Mouse (Mus musculus) lung, postnatal 36 days (tissue): ENCODE measurements around the gene Lrmda.

Experiments used
- DNase-seq: peaks from one replicate; pipeline ENCODE4 v3.0.0; 2022; ENCODE audit warnings: mixed read lengths

Gene Lrmda

DNA sequence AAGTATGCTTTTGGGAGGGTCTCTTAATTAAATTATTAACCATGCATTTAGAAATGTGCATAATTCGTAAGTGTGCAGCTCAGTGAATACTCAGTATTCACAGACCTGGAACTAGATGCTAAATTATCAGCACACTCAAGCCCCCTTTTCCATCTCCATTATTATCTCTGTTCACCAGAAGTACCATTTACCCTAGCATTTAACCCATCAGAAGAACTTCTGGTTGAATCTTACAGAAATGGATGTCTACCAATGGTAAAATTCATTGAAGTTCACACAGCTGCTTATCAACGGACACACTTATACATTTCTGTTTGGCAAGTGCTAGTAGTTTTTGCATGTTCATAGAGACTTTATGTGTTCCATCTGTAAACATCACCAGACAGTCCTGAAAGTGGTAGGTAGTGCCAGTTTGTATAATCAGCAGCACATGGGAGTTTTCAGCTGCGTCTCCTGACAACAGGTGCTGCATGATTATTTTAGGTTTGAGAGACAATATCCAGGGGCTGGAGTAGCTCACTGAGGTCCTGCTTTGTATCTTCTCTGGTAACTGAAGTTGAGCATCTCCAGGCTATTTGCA, 968.7 kb downstream of the Lrmda start:
- no peak for DNase-seq

GRCm38 (mm10) chr14:22995184-22995935, 975.8 kb downstream of the Lrmda start:
- no peak for DNase-seq

GRCm38 (mm10) chr14:22998906-22999305, 979.4 kb downstream of the Lrmda start:
- no peak for DNase-seq

DNA sequence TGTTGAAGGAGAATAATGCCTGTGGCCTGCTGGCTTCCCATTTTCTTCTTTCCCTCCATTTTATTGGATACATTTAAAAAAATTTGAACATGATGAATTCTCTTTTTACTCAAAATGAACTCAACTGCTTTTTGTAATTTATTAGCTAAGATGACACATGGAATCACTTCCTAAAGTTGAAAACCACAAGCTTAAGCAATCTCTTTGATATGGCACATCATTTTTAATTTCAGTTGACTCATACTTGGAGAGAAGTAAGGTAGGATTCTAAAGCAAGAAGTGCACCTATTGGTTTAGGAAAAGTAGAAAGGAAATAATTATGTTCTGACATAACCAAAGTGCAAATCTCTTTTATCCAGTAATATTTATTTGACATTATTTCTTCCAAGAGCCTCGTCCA, 992.5 kb downstream of the Lrmda start:
- DNase-seq: no peak

DNA sequence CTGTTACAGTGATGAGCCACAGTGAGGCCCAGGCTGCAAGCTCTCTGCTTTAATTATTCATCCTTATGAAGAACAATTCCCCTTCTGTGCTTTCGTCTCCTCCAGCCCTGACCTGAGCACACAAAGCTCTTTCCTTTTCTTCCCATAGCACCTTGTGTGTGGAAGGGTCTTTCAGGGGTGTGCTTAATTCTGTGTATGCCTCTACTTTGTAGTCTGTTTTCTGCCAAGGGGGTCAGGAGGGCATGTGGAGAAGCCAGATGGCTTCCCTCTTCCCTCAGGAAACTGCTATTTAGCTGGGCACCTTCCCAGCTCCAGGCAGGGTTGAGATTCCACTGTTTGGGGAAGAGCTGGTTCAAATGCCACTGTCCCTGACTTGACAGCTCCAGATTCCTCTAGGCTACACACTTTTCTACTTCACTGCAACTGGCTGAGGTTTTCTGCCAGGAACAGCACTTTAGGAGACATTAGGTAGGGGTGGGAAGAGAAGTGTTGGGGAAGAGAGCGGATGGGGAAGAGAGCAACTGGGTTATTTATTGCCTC, 995.3 kb downstream of the Lrmda start:
- peak; percentile 13 for DNase-seq

DNA sequence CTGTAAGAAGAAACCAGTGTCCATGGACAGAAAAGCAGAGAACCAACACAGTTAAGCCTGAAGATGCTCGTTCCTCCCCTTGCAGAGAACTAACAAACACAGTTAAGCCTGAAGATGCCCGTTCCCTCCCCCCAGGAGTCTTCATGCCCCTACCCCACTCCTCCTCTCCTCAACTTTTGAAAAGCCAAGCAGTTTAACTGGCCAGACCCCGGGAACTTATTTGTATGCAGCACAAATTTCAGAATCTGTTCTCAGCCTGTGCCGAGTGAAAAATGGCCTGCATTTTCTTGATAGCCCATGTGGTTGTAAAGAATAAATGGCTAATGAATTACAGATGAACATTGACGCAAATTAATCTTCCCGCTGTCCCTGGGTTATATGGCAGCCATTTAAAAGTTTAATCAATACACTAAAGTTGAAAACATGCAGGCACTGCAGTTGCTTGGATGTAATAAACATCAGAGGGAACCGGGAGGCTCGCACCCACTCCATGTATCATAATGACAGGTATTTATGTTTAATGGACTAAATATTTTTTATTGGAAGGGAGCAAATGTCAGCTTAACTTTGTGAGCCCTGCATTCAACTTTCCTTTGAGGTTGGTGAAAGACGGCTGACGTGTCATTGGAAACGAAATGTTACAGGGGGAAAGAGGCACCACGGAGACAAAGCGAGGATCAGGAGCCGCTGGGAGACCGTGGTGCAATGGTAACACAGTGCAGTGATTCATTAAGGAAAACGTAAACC, 996.0 kb downstream of the Lrmda start:
- no peak for DNase-seq

- no peak for DNase-seq
These were observed 996.6 kb downstream of the Lrmda start for GRCm38 (mm10) chr14:23016068-23016611.

DNA sequence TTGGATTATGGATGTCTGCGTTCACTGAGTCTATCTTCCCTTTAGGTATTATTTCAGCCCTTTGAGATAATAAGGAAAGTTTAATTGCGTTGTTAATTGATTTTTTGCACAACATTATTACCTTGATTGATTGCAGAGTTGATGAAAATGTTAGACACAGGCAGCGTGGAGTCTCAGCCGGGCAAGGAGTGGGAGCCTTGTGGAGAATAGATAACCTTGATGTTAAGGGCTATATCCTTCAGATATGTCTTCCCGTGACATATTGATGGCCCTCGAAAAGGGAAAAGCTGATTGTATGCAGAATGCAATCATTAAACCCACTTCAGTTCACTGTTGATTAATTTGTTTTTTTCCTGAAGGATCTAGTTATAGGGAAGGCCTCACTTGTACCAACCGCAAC, 1021.5 kb downstream of the Lrmda start:
- DNase-seq: no peak

- DNase-seq: no peak
These were observed 1025.8 kb downstream of the Lrmda start for GRCm38 (mm10) chr14:23045322-23045721.

DNA sequence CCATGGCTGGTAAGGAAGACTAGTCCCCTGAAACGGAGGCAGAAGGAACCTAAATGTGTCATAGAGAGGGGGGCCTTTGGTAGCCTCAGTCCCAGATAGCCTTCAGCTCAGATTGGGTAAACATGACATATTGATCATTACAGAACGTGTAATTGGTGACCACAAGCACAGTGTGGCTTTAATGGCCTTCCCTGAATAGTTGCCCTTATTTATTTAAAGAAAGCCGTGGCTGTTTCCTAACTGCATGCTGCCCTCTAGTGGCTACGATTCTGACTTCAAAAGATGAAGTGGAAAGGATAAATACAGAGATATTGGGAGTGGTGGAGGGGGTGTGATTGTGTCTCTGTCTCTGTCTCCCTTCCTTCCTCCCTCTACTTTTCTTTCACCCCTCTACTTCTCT, 1026.8 kb downstream of the Lrmda start:
- peak; percentile 92 for DNase-seq

- no peak for DNase-seq
These were observed 1031.9 kb downstream of the Lrmda start for GRCm38 (mm10) chr14:23051441-23051840.

DNA sequence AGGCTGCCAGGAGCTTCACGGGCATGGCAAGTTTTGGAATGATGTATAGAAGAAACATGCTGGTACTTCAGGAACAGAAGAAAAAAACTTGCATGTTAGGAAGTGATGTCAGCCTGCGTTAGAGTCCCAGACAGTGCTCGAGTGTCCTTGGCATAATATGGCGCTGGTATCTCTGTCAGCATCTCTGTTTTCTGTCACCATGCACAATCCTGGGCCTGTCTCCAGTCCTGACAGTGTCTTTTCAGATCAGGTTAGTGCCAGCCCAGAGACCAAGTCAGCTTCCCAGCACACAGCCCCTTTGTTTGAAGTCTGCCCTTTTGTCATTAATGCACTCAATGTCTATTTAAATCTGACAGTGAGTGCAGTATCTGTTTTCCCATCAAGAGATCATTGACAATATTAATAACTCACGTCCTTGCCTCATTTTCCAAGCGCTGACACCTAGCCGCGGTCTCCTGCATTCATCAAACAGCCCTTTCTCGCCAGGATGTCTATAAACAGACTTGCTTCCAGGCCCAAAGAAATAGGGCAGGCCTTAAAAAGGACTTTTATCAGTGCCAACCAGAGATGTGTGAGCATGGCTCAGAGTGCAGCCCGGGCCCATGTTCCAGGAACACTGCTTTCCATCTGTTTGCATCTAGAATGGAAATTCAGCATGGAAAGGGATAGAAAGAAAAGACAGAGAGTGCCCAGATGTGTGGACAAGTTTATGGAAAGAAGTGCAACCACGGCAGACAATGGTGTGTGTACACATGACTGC, 1033.5 kb downstream of the Lrmda start:
- DNase-seq: no peak

DNA sequence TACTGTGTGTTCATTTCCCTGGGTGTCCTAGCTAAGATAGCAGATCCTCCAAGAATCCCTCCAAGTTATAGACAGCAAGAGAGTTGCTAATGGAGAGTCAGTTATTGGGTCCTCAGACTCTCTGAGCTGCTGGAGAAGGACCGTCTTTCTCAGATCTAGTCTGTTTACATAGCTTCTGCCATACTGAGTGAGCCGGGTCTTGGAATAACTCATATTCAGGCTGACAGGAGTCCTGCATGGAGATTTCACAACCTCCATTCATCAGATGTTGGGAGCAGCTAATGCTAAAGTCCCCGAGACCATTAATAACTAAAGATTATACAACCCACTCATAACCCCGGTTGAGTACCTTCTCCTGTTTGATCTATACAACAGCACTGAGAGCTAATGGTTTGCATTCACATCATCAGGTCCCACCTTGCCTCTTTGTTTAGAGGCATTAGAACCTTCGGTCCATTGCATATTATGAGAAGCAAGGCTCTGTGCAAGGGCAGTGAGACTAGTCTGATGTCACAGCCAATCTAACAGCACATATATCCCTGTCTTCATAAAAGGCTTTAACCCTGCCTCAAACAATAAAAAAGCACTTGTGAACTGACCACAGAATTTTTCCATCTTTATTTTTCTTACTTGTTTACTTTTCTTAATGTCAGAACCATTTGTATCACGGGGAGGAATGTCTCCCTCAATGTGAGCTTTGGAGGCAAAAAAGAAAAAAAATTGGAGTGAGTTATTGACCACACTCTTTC, 1037.9 kb downstream of the Lrmda start:
- DNase-seq: no peak

- no peak for DNase-seq
These were observed 1038.5 kb downstream of the Lrmda start for GRCm38 (mm10) chr14:23057987-23058386.

GRCm38 (mm10) chr14:23078719-23079118, 1059.2 kb downstream of the Lrmda start:
- no peak for DNase-seq

DNA sequence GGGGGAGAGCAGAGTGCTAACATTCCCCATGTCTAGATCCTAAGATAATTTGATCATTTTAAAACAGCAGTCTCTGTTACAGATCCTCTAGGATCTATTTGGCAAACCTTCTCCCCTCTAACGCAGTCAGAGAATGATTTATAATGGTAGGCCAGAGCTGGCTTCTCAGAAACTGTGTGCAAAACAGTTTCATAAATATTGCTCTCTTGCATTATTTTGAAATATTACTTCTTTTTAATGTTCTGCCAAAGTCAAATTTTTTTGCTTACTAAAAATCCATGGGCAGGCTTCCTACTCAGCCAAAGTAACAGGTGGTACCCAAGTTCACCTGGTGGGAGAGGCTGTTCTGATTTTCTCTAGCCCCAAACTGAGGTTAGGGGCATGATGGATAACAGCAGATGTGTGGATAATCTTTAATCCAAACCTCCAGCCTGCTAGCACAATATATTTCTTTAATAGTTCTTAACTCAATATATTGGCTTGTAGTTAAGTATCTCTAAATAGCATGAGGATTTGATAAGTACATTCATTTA, 1064.8 kb downstream of the Lrmda start:
- no peak for DNase-seq

GRCm38 (mm10) chr14:23084797-23085196, 1065.3 kb downstream of the Lrmda start:
- DNase-seq: peak; percentile 35

- no peak for DNase-seq
These were observed 1073.8 kb downstream of the Lrmda start for GRCm38 (mm10) chr14:23093306-23093705.

GRCm38 (mm10) chr14:23094546-23095157, 1075.1 kb downstream of the Lrmda start:
- no peak for DNase-seq

DNA sequence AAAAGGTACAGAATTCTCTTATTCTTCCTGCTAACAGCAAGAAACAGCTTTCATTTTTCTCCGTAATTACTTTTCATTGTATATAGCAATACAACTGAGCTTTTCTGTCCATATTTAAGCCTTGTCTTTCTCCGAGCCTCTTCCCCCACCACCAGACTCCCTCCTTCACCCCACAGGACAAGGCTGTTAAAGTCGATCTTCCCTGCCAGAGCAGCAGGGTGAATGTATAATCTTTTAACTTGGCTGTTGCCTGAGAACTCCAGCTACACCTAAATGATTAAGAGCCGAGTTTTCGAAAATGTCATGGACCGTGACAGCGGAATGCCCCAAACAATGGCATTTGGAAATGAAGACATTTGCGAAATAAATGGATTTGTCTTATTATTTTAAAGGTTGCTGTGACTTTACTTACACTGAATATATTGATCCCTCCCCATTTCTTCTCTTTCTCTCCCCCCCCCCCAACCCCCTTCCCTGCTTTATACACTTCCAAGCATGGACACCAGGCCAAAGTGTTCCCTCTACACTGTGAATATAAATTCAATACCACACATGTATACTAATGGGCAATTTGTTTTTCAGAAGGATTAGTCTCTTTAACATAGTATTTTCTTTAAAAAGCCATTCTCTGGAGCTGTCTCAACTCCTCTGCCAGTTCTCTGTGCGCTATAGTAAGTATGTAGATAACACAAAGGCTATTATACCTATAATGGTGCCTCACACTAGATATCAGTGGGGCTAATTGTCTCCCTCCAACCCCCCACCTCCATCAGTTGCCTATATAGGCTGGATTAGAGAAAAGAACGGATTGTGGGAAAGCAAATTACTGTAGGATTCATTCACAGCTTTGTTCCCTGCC, 1075.9 kb downstream of the Lrmda start:
- no peak for DNase-seq
